10 mouse cellular contexts compared by ENCODE assay signal in the genomic region with DNA sequence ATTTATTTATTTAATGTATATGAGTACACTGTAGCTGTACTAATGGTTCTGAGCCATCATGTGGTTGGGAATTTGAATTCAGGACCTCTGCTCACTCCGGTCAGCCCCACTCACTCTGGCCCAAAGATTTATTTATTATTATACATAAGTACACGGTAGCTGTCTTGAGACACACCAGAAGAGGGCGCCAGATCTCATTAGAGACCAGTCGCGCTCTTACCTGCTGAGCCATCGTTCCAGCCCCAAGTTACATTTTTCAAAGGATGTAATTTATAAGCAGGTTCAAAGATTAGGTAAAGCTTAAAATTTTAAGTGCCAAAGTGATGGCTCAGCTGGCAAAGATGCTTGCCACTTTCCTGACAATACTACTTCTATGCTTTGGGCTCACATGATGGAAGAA. TPM values are rescaled to one million over a fixed set of nuclear protein-coding genes. Genes with fewer than 3 reads are reported as not detected.
A peak's percentile ranks its signal among the peaks of the same experiment; 100 is the strongest.
DNase-seq lines count a peak whose midpoint lies in the region; ATAC-seq and TF ChIP-seq lines count a peak whose summit lies in the region.
"Had no signal": no experiment of that assay in that cellular context is flagged by ENCODE, and none has a peak within 500 bp of the region (broad histone marks: within the 10 kb centered on the region; RNA-seq: fewer than 3 reads in every experiment).

No protein-coding gene starts in this region.

- ATAC-seq in hindbrain, embryonic 13.5 days (ENCODE audit: low FRiP score) = no peak
- ATAC-seq: midbrain, embryonic 13.5 days had no signal

- intact Hi-C loops in left cerebral cortex, adult 2 months (cut with DNase I) = no loop called here

- no peak overlapping the region for H3K9ac ChIP-seq in hindbrain, embryonic 13.5 days
- H3K9ac ChIP-seq: limb, embryonic 13.5 days; midbrain, embryonic 13.5 days had no signal

- H3K9me3 ChIP-seq in hindbrain, embryonic 13.5 days = no peaks in the 10 kb centered on the region
- H3K9me3 ChIP-seq: limb, embryonic 13.5 days; midbrain, embryonic 13.5 days had no signal

- no peak overlapping the region for H3K4me2 ChIP-seq in hindbrain, embryonic 13.5 days
- H3K4me2 ChIP-seq: limb, embryonic 13.5 days; midbrain, embryonic 13.5 days had no signal

- TF ChIP-seq POLR2A in cortical plate, adult 2 months (IDR thresholded peaks at IDR 0.05; ENCODE audit: extremely low read depth, insufficient read depth, low read length) = no peak

- no peaks in the 10 kb centered on the region for H3K36me3 ChIP-seq in hindbrain, embryonic 13.5 days
- H3K36me3 ChIP-seq: limb, embryonic 13.5 days; midbrain, embryonic 13.5 days had no signal

- peak; percentile 46 for TF ChIP-seq CTCF in left cerebral cortex, adult 2 months (IDR thresholded peaks at IDR 0.05)
- 0 out of 2 replicates have a peak, but pooled peaks have one; percentile 15 for TF ChIP-seq CTCF in cortical plate, adult 2 months (IDR thresholded peaks at IDR 0.05; ENCODE audit: extremely low read depth, insufficient read depth, low read length)

- peaks cover 6% of the 10 kb centered on the region for H3K27me3 ChIP-seq in hindbrain, embryonic 13.5 days
- H3K27me3 ChIP-seq: limb, embryonic 13.5 days had no signal

- peak; percentile 48 to 56 for DNase-seq in adrenal gland, postnatal 36 days
- DNase-seq in adrenal gland, adult 18-20 months (ENCODE audit: low spot score in 2 of 2) = no peak
- DNase-seq in left cerebral cortex, adult 2 months (ENCODE audit: extremely low spot score in 1 of 2, low spot score in 2 of 2) = no peak
- no peak for DNase-seq in left cerebral cortex, adult 8-10 months (ENCODE audit: low spot score in 2 of 2)
- peak; percentile 37 to 44 for DNase-seq in B cell, adult 2 months
- DNase-seq in frontal cortex, postnatal 10 days (ENCODE audit: low spot score in 2 of 2) = no peak

- H3K4me3 ChIP-seq in left cerebral cortex, adult 2 months = no peak overlapping the region
- no peak overlapping the region for H3K4me3 ChIP-seq in cortical plate, adult 2 months (ENCODE audit: insufficient read depth, low read length)
- H3K4me3 ChIP-seq in hindbrain, embryonic 13.5 days = no peak overlapping the region
- H3K4me3 ChIP-seq: limb, embryonic 13.5 days; midbrain, embryonic 13.5 days had no signal

- H3K27ac ChIP-seq in left cerebral cortex, adult 2 months = no peak overlapping the region
- no peak overlapping the region for H3K27ac ChIP-seq in cortical plate, adult 2 months (ENCODE audit: insufficient read depth, low read length)
- no peak overlapping the region for H3K27ac ChIP-seq in hindbrain, embryonic 13.5 days
- H3K27ac ChIP-seq: limb, embryonic 13.5 days; midbrain, embryonic 13.5 days had no signal

- H3K4me1 ChIP-seq in cortical plate, adult 2 months (ENCODE audit: control insufficient read depth, insufficient read depth, low read length) = no peaks in the 10 kb centered on the region
- H3K4me1 ChIP-seq in hindbrain, embryonic 13.5 days (replicated peaks) = peaks cover 11% of the 10 kb centered on the region; the same call in 1 of the 2 replicates

- WGBS in hindbrain, embryonic 13.5 days = 88% methylated on average over 6 of the region's 6 CpGs

RNA-seq across cellular contexts. Expression of gene Smu1, which starts 20.9 kb away (rescaled TPM):
- total RNA-seq in adrenal gland, postnatal 36 days (2021) = 10 to 100 TPM; 60.2 to 71.2 TPM
- 10 to 100 TPM; 50.5 to 61.7 TPM for total RNA-seq in adrenal gland, adult 18-20 months (2021)
- total RNA-seq in left cerebral cortex, adult 2 months (2021) = 10 to 100 TPM; 47.3 to 53.0 TPM
- total RNA-seq in left cerebral cortex, adult 8-10 months (2022) = 10 to 100 TPM; 52.5 to 57.8 (median 55.1) TPM
- polyA plus RNA-seq in cortical plate, adult 2 months (2012; rRNA removed) = 47.0 and 49.8 TPM in 2 replicates
- 130 and 131 TPM in 2 replicates for polyA plus RNA-seq in hindbrain, embryonic 13.5 days (2015; fragmentation: Nextera tagmentation; extraction: Ambion mirVana)

RNA-seq across cellular contexts. Expression of gene Dnaja1, which starts 56.7 kb away (rescaled TPM):
- total RNA-seq in adrenal gland, postnatal 36 days (2021) = 100 to 1,000 TPM; 287 to 463 TPM
- total RNA-seq in adrenal gland, adult 18-20 months (2021) = 100 to 1,000 TPM; 775 to 974 TPM
- total RNA-seq in left cerebral cortex, adult 2 months (2021) = 100 to 1,000 TPM; 282 to 289 TPM
- total RNA-seq in left cerebral cortex, adult 8-10 months (2022) = 100 to 1,000 TPM; 208 to 274 (median 248) TPM
- 98.3 and 98.7 TPM in 2 replicates for polyA plus RNA-seq in cortical plate, adult 2 months (2012; rRNA removed)
- polyA plus RNA-seq in hindbrain, embryonic 13.5 days (2015; fragmentation: Nextera tagmentation; extraction: Ambion mirVana) = 792 and 817 TPM in 2 replicates

Comparison
In these comparisons a context has a peak if more than half of its experiments do, and no peak if none do; other contexts are left out.
1. DNase-seq: peak in adrenal gland, postnatal 36 days (2 of 2) and B cell, adult 2 months (2 of 2); none in adrenal gland, adult 18-20 months (0 of 2), left cerebral cortex, adult 2 months (0 of 2), left cerebral cortex, adult 8-10 months (0 of 2) and frontal cortex, postnatal 10 days (0 of 2).